Mouse (Mus musculus): ENCODE measurements around the gene Ankrd44. TPM values are rescaled to one million over a fixed set of nuclear protein-coding genes. Genes with fewer than 3 reads are reported as not detected.

Ankrd44 gene
- polyA plus RNA-seq, 1 experiment from 2014 or later = 4.8 TPM

DNA sequence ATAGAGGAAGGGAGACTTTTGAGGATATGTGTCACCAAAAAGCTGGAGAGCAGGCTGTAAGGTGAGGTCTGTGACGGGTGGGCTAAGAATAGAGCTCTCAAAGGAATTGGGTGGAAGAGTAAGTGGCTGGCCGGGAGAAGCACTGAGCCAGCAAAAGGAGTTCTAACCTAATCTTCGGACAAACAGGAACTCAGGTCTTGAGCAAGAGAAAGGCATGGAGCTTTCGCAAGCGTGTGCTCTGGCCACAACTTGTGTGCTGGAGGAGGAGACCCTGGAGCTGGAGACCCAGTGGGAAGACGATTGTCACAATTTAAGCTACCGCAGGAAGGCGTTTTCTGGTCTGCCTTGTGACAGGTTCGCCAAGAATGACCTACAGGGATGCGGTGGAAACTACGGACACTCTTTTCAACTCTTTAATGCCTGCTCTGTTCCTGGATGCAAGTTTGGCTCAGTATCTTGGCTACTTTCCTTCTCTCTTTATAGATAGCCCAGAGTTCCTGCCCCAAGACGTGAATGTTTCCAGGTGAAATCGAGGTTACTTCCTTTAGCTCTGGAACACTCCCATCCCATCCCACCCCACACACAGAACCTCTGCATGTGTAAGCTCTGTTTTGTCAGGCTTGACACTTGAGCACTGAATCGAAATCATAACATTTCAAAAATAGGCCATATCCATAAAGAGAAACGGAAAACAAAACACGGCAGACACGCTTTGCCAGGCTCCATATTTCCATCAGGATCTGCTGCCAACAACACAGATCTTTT lies 88.3 kb downstream of the Ankrd44 start:
- H3K27me3 ChIP-seq (ENCODE audit: control insufficient read depth, insufficient read depth, low read depth, low read length) = no peaks in the 10 kb centered on the region
- H3K27ac ChIP-seq (ENCODE audit: low read length) = peak overlapping the region; percentile 40
- H3K9ac ChIP-seq (ENCODE audit: low read depth, low read length) = no peak overlapping the region
- no peak overlapping the region for H3K4me3 ChIP-seq (ENCODE audit: low read depth, low read length)
- H3K36me3 ChIP-seq (ENCODE audit: control insufficient read depth, insufficient read depth) = no peaks in the 10 kb centered on the region
- 43% methylated on average over 17 of the region's 17 CpGs for WGBS (ENCODE audit: insufficient replicate concordance)
- ATAC-seq (ENCODE audit: low read depth) = peak; percentile 43; the same call in 1 of the 2 replicates
- peak overlapping the region; percentile 7; the same call in 1 of the 2 replicates for H3K4me2 ChIP-seq (ENCODE audit: low read depth, low read length)
- no peaks in the 10 kb centered on the region for H3K9me3 ChIP-seq (replicated peaks; ENCODE audit: control insufficient read depth, low read length)
- H3K4me1 ChIP-seq (ENCODE audit: control insufficient read depth, low read depth, low read length) = peaks cover 2% of the 10 kb centered on the region

DNA sequence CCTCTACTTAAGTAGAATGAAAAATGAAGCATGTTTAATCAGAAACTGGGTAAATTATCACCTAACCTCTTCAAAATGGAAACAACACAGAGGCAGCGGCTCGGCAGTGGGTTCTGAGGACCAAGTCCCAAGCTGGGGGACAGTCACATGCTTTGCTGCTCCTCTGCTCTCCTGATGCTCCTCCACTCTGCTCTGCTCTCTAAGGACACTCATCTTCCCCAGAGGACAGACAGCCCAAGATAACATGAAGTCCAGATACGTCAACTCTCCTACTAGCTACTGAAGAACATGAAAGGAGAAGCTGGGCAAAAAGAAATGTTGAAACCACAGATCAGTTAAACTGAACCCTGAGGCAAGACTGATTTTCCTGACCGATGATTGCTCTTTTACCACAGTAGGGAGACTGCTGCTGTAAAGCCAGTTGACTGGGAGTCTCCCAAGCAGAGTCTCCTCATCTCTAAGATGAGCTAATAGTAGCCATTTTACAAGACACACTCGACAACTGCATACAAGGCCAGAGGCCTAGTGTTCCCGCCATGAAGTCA lies 90.5 kb downstream of the Ankrd44 start:
- Histone ChIP-seq H3K9ac (ENCODE audit: low read depth, low read length) (no peak overlapping the region), H3K9me3 (replicated peaks; ENCODE audit: control insufficient read depth, low read length) (no peaks in the 10 kb centered on the region), H3K4me1 (ENCODE audit: control insufficient read depth, low read depth, low read length) (peaks cover 2% of the 10 kb centered on the region), H3K4me2 (ENCODE audit: low read depth, low read length) (no peak overlapping the region), H3K27ac (ENCODE audit: low read length) (0 out of 2 replicates have a peak overlapping the region, but pooled peaks have one; percentile 37), H3K4me3 (ENCODE audit: low read depth, low read length) (no peak overlapping the region), H3K27me3 (ENCODE audit: control insufficient read depth, insufficient read depth, low read depth, low read length) (no peaks in the 10 kb centered on the region), H3K36me3 (ENCODE audit: control insufficient read depth, insufficient read depth) (no peaks in the 10 kb centered on the region)
- no peak for ATAC-seq (ENCODE audit: low read depth)
- WGBS (ENCODE audit: insufficient replicate concordance) = 42% methylated on average over 6 of the region's 6 CpGs

DNA sequence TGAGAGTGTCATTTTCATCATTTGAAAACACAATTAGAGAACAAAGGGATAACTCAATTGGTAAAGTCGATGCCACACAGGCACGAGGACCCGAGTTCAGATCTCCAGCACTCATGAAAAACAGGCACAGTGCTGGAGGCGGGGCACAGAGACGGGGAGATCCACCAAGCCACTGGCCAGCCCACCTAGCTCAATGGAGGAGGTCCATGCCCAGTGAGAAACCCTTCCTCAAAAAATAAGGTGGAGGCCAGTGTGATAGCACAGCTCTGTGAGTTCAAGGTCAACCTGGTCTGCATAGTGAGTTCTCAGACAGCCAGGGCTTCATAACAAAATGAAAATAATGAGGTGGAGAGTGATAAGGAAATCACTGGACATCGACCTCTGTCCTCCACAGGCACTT lies 93.0 kb downstream of the Ankrd44 start:
- ATAC-seq (ENCODE audit: low read depth) = no peak
- H3K4me3 ChIP-seq (ENCODE audit: low read depth, low read length) = no peak overlapping the region
- H3K4me2 ChIP-seq (ENCODE audit: low read depth, low read length) = no peak overlapping the region
- no peaks in the 10 kb centered on the region for H3K27me3 ChIP-seq (ENCODE audit: control insufficient read depth, insufficient read depth, low read depth, low read length)
- no peak overlapping the region for H3K27ac ChIP-seq (ENCODE audit: low read length)
- H3K9me3 ChIP-seq (replicated peaks; ENCODE audit: control insufficient read depth, low read length) = no peaks in the 10 kb centered on the region
- 63% methylated on average over 6 of the region's 6 CpGs for WGBS (ENCODE audit: insufficient replicate concordance)
- no peaks in the 10 kb centered on the region for H3K36me3 ChIP-seq (ENCODE audit: control insufficient read depth, insufficient read depth)
- H3K9ac ChIP-seq (ENCODE audit: low read depth, low read length) = no peak overlapping the region
- peaks cover 2% of the 10 kb centered on the region for H3K4me1 ChIP-seq (ENCODE audit: control insufficient read depth, low read depth, low read length)

DNA sequence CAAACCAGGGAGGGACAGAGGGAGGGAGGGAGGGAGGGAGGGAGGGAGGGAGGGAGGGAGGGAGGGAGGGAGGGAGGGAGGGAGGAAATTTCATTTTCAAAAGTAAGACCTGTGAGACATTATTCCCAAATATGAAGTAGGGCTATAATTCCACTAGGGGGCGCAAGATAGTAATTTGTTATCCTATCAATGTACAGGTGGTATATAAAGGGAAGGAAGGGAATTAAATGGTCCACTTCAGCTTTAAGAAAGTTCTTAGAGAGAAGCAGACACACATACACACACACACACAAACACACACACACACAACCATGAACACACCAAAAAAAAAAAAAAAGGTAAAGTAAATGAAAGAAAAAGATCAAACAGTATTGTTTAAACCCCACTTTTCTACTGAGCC lies 93.4 kb downstream of the Ankrd44 start:
- no peak overlapping the region for H3K27ac ChIP-seq (ENCODE audit: low read length)
- peaks cover 2% of the 10 kb centered on the region for H3K4me1 ChIP-seq (ENCODE audit: control insufficient read depth, low read depth, low read length)
- H3K9me3 ChIP-seq (replicated peaks; ENCODE audit: control insufficient read depth, low read length) = no peaks in the 10 kb centered on the region
- no peak overlapping the region for H3K4me3 ChIP-seq (ENCODE audit: low read depth, low read length)
- H3K4me2 ChIP-seq (ENCODE audit: low read depth, low read length) = no peak overlapping the region
- ATAC-seq (ENCODE audit: low read depth) = no peak
- H3K27me3 ChIP-seq (ENCODE audit: control insufficient read depth, insufficient read depth, low read depth, low read length) = no peaks in the 10 kb centered on the region
- no peaks in the 10 kb centered on the region for H3K36me3 ChIP-seq (ENCODE audit: control insufficient read depth, insufficient read depth)
- H3K9ac ChIP-seq (ENCODE audit: low read depth, low read length) = no peak overlapping the region
- 0% methylated on average over 1 of the region's 1 CpGs for WGBS (ENCODE audit: insufficient replicate concordance)

DNA sequence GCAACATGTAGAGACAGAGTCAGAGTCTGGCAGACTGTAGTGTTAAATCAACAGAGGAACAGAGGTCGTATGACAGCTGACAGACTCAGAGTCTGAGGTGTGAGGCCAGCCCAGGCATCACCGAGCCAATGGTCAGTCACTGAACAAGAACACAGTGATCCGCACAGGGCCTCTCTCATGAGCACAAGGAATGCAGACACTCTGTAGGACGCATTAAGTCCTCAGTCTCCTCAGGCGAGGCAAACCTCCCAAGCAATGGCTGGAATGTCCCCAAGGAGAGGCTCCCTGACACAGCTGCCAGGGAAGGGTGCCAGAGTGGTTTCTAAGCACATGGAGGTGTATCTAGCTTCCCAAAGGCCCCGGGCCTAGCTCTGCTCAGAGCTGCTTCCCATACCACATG lies 96.0 kb downstream of the Ankrd44 start:
- no peak overlapping the region for H3K4me2 ChIP-seq (ENCODE audit: low read depth, low read length)
- ATAC-seq (ENCODE audit: low read depth) = 0 out of 2 replicates have a peak, but pooled peaks have one; percentile 32
- WGBS (ENCODE audit: insufficient replicate concordance) = 62% methylated on average over 6 of the region's 6 CpGs
- no peaks in the 10 kb centered on the region for H3K9me3 ChIP-seq (replicated peaks; ENCODE audit: control insufficient read depth, low read length)
- H3K27ac ChIP-seq (ENCODE audit: low read length) = no peak overlapping the region
- H3K9ac ChIP-seq (ENCODE audit: low read depth, low read length) = no peak overlapping the region
- no peak overlapping the region for H3K4me3 ChIP-seq (ENCODE audit: low read depth, low read length)
- H3K4me1 ChIP-seq (ENCODE audit: control insufficient read depth, low read depth, low read length) = peaks cover 11% of the 10 kb centered on the region
- no peaks in the 10 kb centered on the region for H3K36me3 ChIP-seq (ENCODE audit: control insufficient read depth, insufficient read depth)
- H3K27me3 ChIP-seq (ENCODE audit: control insufficient read depth, insufficient read depth, low read depth, low read length) = no peaks in the 10 kb centered on the region

DNA sequence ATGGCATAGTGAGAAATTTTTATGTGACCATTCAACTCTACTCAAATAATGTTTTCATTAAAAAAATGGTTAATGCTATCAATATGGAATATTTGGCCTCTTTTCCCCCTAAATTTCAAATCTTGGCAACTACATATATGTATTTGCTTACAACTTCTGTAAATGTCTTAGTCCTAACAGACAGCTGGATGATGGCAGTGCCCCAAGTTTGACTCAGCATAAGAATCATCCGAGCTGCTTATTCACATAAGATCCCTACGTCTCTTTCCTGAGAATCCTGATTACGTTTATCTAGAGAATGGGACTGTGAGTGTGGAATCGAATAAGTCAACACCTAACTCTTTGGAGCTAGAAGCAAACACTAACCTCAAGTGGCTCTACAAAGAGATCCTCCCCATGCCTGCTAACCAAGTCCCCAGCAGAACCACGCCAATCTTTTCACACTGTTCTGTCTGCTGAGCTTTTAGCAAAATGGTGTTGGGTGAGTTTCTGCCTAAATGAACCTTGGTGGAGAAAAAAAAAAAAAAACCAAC lies 96.4 kb downstream of the Ankrd44 start:
- Histone ChIP-seq H3K27me3 (ENCODE audit: control insufficient read depth, insufficient read depth, low read depth, low read length) (no peaks in the 10 kb centered on the region), H3K4me1 (ENCODE audit: control insufficient read depth, low read depth, low read length) (peaks cover 11% of the 10 kb centered on the region), H3K4me3 (ENCODE audit: low read depth, low read length) (no peak overlapping the region), H3K36me3 (ENCODE audit: control insufficient read depth, insufficient read depth) (no peaks in the 10 kb centered on the region), H3K4me2 (ENCODE audit: low read depth, low read length) (no peak overlapping the region), H3K9ac (ENCODE audit: low read depth, low read length) (no peak overlapping the region), H3K9me3 (replicated peaks; ENCODE audit: control insufficient read depth, low read length) (no peaks in the 10 kb centered on the region), H3K27ac (ENCODE audit: low read length) (no peak overlapping the region)
- no peak for ATAC-seq (ENCODE audit: low read depth)
- 49% methylated on average over 5 of the region's 5 CpGs for WGBS (ENCODE audit: insufficient replicate concordance)

DNA sequence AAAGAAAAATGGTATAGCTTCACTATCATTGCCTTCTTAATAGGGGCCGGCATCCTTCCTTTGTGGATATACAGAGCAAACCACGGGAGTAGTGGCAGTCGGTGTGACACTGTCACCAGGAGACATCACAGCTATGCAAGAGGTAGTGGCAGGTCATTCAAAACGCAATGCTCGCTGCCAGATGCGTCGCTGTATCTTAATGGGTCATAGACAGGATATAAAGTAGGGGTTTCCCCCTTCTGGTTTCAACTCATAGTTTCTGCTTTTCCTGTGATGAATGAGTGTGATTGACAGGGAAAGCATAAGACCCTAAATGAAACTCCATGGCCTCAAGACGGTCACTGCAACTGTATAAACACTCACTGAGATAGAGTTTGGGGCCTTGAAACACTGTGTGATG lies 98.4 kb downstream of the Ankrd44 start:
- H3K9me3 ChIP-seq (replicated peaks; ENCODE audit: control insufficient read depth, low read length) = no peaks in the 10 kb centered on the region
- H3K4me2 ChIP-seq (ENCODE audit: low read depth, low read length) = no peak overlapping the region
- ATAC-seq (ENCODE audit: low read depth) = no peak
- H3K4me1 ChIP-seq (ENCODE audit: control insufficient read depth, low read depth, low read length) = peaks cover 9% of the 10 kb centered on the region
- no peak overlapping the region for H3K27ac ChIP-seq (ENCODE audit: low read length)
- no peaks in the 10 kb centered on the region for H3K36me3 ChIP-seq (ENCODE audit: control insufficient read depth, insufficient read depth)
- no peaks in the 10 kb centered on the region for H3K27me3 ChIP-seq (ENCODE audit: control insufficient read depth, insufficient read depth, low read depth, low read length)
- H3K4me3 ChIP-seq (ENCODE audit: low read depth, low read length) = no peak overlapping the region
- no peak overlapping the region for H3K9ac ChIP-seq (ENCODE audit: low read depth, low read length)
- whole genome bisulfite sequencing (ENCODE audit: insufficient replicate concordance) = 48% methylated on average over 8 of the region's 8 CpGs

DNA sequence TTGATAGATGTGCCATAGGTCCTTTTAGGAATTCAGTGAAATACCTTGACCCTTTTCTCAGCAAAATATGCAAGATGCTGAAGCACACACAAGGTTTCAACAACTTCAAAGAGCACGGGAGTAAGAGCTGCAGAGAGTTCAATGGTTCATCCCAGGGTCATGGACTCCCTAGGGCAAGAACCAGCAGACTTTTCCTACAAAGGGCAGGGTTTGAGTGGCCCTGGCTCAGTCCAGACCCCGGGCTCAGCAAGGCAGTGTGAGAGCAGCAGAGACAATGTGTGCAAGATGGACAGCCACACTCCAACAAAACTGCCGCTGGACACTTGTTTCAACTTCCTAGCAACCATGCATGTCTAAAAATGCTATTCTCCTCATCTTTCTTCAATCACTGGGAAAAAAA lies 98.8 kb downstream of the Ankrd44 start:
- Histone ChIP-seq H3K27me3 (ENCODE audit: control insufficient read depth, insufficient read depth, low read depth, low read length) (no peaks in the 10 kb centered on the region), H3K4me3 (ENCODE audit: low read depth, low read length) (no peak overlapping the region), H3K9me3 (replicated peaks; ENCODE audit: control insufficient read depth, low read length) (no peaks in the 10 kb centered on the region), H3K36me3 (ENCODE audit: control insufficient read depth, insufficient read depth) (no peaks in the 10 kb centered on the region), H3K9ac (ENCODE audit: low read depth, low read length) (no peak overlapping the region), H3K4me2 (ENCODE audit: low read depth, low read length) (no peak overlapping the region), H3K27ac (ENCODE audit: low read length) (no peak overlapping the region), H3K4me1 (ENCODE audit: control insufficient read depth, low read depth, low read length) (peaks cover 9% of the 10 kb centered on the region)
- whole genome bisulfite sequencing (ENCODE audit: insufficient replicate concordance) = 63% methylated on average over 3 of the region's 3 CpGs
- no peak for ATAC-seq (ENCODE audit: low read depth)

DNA sequence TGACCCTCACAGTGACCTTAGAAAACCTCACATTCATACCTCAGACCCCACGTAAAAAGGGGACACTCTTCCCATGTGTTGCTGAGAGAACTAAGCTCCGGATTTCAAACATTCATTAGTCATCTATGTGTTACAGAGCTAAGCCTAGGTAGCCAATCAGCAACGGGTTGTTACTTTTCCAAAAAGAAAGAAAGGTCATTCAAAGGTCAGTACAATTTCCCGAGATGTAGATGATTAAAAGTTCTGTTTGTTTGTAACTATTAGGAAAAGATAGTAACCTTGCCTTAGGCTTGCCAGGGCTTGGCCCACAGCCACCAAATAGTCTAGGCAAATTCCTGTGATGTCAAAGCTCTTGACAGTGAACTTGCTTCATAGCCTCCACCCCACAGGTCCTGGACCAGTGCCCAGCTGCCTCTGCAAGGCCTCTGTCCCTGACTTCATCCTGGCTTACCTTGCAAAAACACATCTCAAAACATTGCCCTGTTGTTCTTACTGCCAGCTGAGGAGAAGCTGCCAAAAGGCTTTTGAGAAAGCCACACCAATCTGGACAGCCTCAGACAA lies 99.7 kb downstream of the Ankrd44 start:
- no peak overlapping the region for H3K4me2 ChIP-seq (ENCODE audit: low read depth, low read length)
- H3K27ac ChIP-seq (ENCODE audit: low read length) = no peak overlapping the region
- H3K4me1 ChIP-seq (ENCODE audit: control insufficient read depth, low read depth, low read length) = peaks cover 9% of the 10 kb centered on the region
- no peak overlapping the region for H3K9ac ChIP-seq (ENCODE audit: low read depth, low read length)
- no peak overlapping the region for H3K4me3 ChIP-seq (ENCODE audit: low read depth, low read length)
- 49% methylated on average over 4 of the region's 4 CpGs for WGBS (ENCODE audit: insufficient replicate concordance)
- H3K27me3 ChIP-seq (ENCODE audit: control insufficient read depth, insufficient read depth, low read depth, low read length) = no peaks in the 10 kb centered on the region
- ATAC-seq (ENCODE audit: low read depth) = peak; percentile 72
- H3K9me3 ChIP-seq (replicated peaks; ENCODE audit: control insufficient read depth, low read length) = no peaks in the 10 kb centered on the region
- H3K36me3 ChIP-seq (ENCODE audit: control insufficient read depth, insufficient read depth) = no peaks in the 10 kb centered on the region

Measured in liver, embryonic 16.5 days (tissue).